Mouse (Mus musculus): ENCODE measurements around the gene Iqgap2. TPM values are rescaled to one million over a fixed set of nuclear protein-coding genes. Genes with fewer than 3 reads are reported as not detected.

The Iqgap2 gene
- polyA plus RNA-seq, 1 experiment from 2014 or later, result 4.2 TPM

DNA sequence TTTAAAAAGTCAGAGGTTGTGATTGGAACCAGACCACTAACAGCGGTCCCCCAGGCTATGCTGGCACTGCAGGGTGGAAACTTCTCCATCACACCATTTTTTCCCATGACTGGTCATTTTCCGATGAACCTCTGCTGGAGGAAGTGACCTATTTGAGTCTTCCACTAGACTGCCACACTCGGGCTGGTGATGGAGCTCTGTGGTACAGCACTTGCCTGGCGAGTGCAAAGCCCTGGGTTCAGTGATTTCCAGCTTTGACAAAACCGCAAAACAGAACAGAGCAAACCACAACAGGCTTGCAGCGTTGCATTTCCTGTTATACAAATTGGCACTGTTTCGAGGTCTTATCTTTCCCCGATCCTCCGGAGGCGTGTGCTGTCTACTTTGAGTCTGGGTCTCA, 298.9 kb downstream of the Iqgap2 start:
- Histone ChIP-seq H3K9me3 (replicated peaks; ENCODE audit: control insufficient read depth, low read length) (no peaks in the 10 kb centered on the region), H3K4me2 (ENCODE audit: low read length) (no peak overlapping the region), H3K9ac (ENCODE audit: low read length) (no peak overlapping the region), H3K27ac (ENCODE audit: low read depth, low read length) (no peak overlapping the region), H3K4me3 (ENCODE audit: low read depth, low read length) (no peak overlapping the region), H3K4me1 (ENCODE audit: control insufficient read depth, insufficient read depth, low read length) (no peaks in the 10 kb centered on the region), H3K27me3 (replicated peaks; ENCODE audit: control insufficient read depth, insufficient read depth, low read length) (no peaks in the 10 kb centered on the region), H3K36me3 (ENCODE audit: control insufficient read depth, insufficient read depth, low read length) (no peaks in the 10 kb centered on the region)
- no peak for DNase-seq (ENCODE audit: low spot score)
- no peak for ATAC-seq
- WGBS, result 91% methylated on average over 10 of the region's 10 CpGs

DNA sequence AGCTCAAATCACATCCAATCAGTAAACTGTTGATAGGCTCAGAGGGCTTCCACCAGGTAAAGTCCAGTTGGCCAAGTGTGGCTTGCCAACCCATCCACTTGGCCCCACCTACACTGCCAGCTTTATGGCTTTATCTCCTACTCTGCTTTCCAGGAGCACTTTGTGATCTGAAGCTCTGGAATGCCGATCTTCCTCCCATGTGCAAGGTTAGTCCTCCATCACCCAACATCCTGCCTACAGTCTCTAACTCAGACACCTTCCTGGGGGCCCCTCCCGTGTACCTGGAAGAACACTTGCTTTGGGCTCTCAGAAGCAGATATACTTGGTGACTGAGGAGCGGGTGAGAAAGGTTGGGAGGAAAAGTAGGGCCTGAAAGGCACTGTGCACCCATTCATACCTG, 300.1 kb downstream of the Iqgap2 start:
- H3K4me1 ChIP-seq (ENCODE audit: control insufficient read depth, insufficient read depth, low read length), result no peaks in the 10 kb centered on the region
- no peaks in the 10 kb centered on the region for H3K36me3 ChIP-seq (ENCODE audit: control insufficient read depth, insufficient read depth, low read length)
- H3K9me3 ChIP-seq (replicated peaks; ENCODE audit: control insufficient read depth, low read length), result no peaks in the 10 kb centered on the region
- DNase-seq (ENCODE audit: low spot score) (no peak), ATAC-seq (no peak)
- no peak overlapping the region for H3K27ac ChIP-seq (ENCODE audit: low read depth, low read length)
- no peak overlapping the region for H3K9ac ChIP-seq (ENCODE audit: low read length)
- no peak overlapping the region for H3K4me2 ChIP-seq (ENCODE audit: low read length)
- H3K27me3 ChIP-seq (replicated peaks; ENCODE audit: control insufficient read depth, insufficient read depth, low read length), result no peaks in the 10 kb centered on the region
- no peak overlapping the region for H3K4me3 ChIP-seq (ENCODE audit: low read depth, low read length)
- WGBS, result 93% methylated on average over 3 of the region's 3 CpGs

GRCm38 (mm10) chr13:95587628-95588027, 304.1 kb downstream of the Iqgap2 start:
- 90% methylated on average over 4 of the region's 4 CpGs for WGBS
- H3K4me2 ChIP-seq (ENCODE audit: low read length), result no peak overlapping the region
- ATAC-seq (no peak), DNase-seq (ENCODE audit: low spot score) (no peak)
- no peaks in the 10 kb centered on the region for H3K27me3 ChIP-seq (replicated peaks; ENCODE audit: control insufficient read depth, insufficient read depth, low read length)
- H3K4me3 ChIP-seq (ENCODE audit: low read depth, low read length), result no peak overlapping the region
- H3K4me1 ChIP-seq (ENCODE audit: control insufficient read depth, insufficient read depth, low read length), result peaks cover 6% of the 10 kb centered on the region; the same call in 1 of the 2 replicates
- no peaks in the 10 kb centered on the region for H3K9me3 ChIP-seq (replicated peaks; ENCODE audit: control insufficient read depth, low read length)
- H3K36me3 ChIP-seq (ENCODE audit: control insufficient read depth, insufficient read depth, low read length), result no peaks in the 10 kb centered on the region
- H3K9ac ChIP-seq (ENCODE audit: low read length), result no peak overlapping the region
- H3K27ac ChIP-seq (ENCODE audit: low read depth, low read length), result no peak overlapping the region

DNA sequence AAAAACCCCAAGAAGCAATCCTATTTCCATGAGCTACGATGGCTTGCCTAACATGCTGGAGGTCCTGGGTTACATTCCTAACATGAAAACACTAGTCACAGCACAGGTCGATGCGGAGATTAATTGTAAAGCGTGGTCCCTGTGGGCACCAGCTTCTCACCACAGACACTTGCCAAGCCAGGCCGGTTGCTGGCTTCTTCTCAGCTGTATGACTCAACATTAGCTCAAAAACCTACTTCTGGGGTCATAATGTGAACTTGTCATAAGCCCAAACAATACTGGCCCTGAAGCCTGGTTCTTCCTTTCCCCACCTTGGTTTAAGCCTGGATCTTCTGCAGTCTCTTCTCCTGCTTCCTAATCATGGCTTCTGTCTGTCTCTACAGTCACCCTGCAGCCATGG, 306.8 kb downstream of the Iqgap2 start:
- Histone ChIP-seq H3K27ac (ENCODE audit: low read depth, low read length) (no peak overlapping the region), H3K36me3 (ENCODE audit: control insufficient read depth, insufficient read depth, low read length) (no peaks in the 10 kb centered on the region), H3K4me1 (ENCODE audit: control insufficient read depth, insufficient read depth, low read length) (peaks cover 6% of the 10 kb centered on the region; the same call in 1 of the 2 replicates), H3K27me3 (replicated peaks; ENCODE audit: control insufficient read depth, insufficient read depth, low read length) (no peaks in the 10 kb centered on the region), H3K9ac (ENCODE audit: low read length) (no peak overlapping the region), H3K4me2 (ENCODE audit: low read length) (no peak overlapping the region), H3K4me3 (ENCODE audit: low read depth, low read length) (no peak overlapping the region), H3K9me3 (replicated peaks; ENCODE audit: control insufficient read depth, low read length) (no peaks in the 10 kb centered on the region)
- DNase-seq (ENCODE audit: low spot score) (no peak), ATAC-seq (no peak)
- WGBS, result 91% methylated on average over 5 of the region's 5 CpGs

DNA sequence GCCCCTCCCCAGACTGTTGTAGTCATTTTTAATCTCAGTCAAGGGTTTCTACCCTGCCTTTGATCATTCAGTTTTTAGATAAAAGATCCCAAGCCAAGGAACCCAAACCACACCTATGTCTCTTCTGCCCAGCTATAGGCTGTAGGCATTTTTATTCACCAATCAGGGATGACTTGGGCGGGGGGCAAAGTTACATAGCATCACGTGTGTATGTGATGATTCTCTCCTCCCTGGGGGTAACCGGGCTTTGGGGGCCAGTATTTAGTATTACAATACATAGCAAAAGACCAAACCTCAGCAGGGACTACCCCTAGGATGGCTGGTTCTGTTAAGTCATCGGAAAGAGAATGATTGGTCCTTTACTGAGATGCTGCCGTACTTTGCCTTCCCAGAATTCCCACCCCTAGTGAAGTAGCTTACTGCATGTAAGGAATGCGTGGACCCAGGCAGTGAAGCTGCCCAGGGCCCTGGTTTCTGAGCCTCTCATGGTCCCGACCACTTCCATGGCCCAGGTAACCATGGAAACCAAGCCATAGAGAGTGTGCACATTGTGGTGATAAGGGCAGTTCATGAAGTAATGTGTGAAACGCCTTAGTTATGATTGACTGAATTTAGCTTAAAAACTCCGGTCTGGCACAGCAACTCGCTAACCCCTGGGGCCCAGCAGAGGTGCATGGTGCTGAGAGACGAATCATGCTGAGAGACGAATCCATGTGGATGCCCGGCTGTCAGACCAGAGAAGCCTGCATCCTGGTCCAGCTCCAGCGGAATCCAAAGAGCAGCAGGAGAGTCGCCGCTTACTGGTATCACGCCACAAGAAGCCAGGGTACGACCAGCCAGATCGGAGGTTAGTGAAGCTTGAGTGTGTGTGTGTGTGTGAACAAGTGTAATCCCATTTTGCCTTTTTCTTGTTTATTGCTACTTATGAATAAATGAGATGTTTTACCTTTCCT, 308.2 kb downstream of the Iqgap2 start:
- 69% methylated on average over 19 of the region's 19 CpGs for WGBS
- ATAC-seq (no peak), DNase-seq (ENCODE audit: low spot score) (peak; percentile 51)
- peaks cover 6% of the 10 kb centered on the region; the same call in 1 of the 2 replicates for H3K4me1 ChIP-seq (ENCODE audit: control insufficient read depth, insufficient read depth, low read length)
- no peak overlapping the region for H3K4me3 ChIP-seq (ENCODE audit: low read depth, low read length)
- H3K36me3 ChIP-seq (ENCODE audit: control insufficient read depth, insufficient read depth, low read length), result no peaks in the 10 kb centered on the region
- H3K27ac ChIP-seq (ENCODE audit: low read depth, low read length), result no peak overlapping the region
- no peaks in the 10 kb centered on the region for H3K9me3 ChIP-seq (replicated peaks; ENCODE audit: control insufficient read depth, low read length)
- no peak overlapping the region for H3K4me2 ChIP-seq (ENCODE audit: low read length)
- no peak overlapping the region for H3K9ac ChIP-seq (ENCODE audit: low read length)
- H3K27me3 ChIP-seq (replicated peaks; ENCODE audit: control insufficient read depth, insufficient read depth, low read length), result no peaks in the 10 kb centered on the region

DNA sequence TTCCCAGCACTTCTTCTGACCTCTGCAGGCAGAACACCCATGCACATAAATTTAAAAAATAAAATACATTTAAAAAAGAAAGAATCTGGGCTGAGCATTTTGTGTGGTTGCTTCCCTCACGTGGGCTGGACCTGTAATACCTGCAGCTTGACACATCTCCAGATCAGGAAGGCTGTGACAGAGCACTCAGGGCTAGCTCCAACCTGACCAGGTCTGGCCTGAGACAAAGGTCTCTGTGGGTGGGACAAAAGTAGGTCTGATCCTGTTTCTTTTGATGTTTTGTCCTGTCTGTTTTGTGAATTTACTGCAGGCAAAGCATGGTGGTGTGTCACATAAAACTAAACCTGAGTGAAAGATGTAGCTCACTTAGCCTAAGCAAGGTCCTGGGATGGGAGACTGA, 309.9 kb downstream of the Iqgap2 start:
- DNase-seq (ENCODE audit: low spot score) (no peak), ATAC-seq (no peak)
- WGBS, result 53% methylated on average over 1 of the region's 1 CpGs
- H3K9ac ChIP-seq (ENCODE audit: low read length), result no peak overlapping the region
- no peaks in the 10 kb centered on the region for H3K36me3 ChIP-seq (ENCODE audit: control insufficient read depth, insufficient read depth, low read length)
- no peak overlapping the region for H3K4me3 ChIP-seq (ENCODE audit: low read depth, low read length)
- peaks cover 6% of the 10 kb centered on the region; the same call in 1 of the 2 replicates for H3K4me1 ChIP-seq (ENCODE audit: control insufficient read depth, insufficient read depth, low read length)
- no peaks in the 10 kb centered on the region for H3K9me3 ChIP-seq (replicated peaks; ENCODE audit: control insufficient read depth, low read length)
- H3K27me3 ChIP-seq (replicated peaks; ENCODE audit: control insufficient read depth, insufficient read depth, low read length), result no peaks in the 10 kb centered on the region
- H3K4me2 ChIP-seq (ENCODE audit: low read length), result no peak overlapping the region
- H3K27ac ChIP-seq (ENCODE audit: low read depth, low read length), result no peak overlapping the region

DNA sequence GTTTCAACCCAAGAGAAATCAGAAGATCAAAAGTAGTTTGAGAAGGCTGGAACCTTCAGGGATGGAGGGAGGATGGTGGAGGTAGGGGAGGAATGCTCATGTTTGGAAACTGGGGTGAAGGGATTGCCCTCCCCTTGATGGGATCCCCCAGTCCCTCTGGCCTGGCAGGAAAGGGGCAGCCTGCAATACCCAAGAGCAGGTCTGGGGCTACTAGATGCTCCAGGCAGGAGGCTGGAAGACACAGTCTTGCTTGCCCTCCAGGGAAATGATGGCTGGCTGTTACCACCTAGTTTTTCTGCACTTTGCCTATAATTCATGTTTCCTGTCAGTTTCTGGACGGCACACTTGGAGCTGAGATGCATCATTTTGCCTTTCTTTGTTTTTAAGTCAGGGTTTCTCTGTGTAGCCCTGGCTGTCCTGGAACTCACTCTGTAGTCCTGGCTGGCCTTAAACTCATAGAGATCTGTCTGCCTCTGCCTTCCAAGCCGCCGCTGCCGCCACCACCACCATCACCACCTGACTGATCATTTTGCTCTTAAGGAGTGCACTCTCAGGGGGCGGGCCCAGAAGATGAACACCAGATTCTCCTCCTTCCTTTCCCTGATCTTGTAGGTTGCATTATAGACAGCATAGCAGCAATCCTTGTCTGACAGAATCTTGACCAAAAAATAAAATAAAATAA, 313.6 kb downstream of the Iqgap2 start:
- H3K27ac ChIP-seq (ENCODE audit: low read depth, low read length), result no peak overlapping the region
- H3K27me3 ChIP-seq (replicated peaks; ENCODE audit: control insufficient read depth, insufficient read depth, low read length), result no peaks in the 10 kb centered on the region
- no peak overlapping the region for H3K9ac ChIP-seq (ENCODE audit: low read length)
- H3K4me2 ChIP-seq (ENCODE audit: low read length), result no peak overlapping the region
- no peaks in the 10 kb centered on the region; the same call in 1 of the 2 replicates for H3K4me1 ChIP-seq (ENCODE audit: control insufficient read depth, insufficient read depth, low read length)
- DNase-seq (ENCODE audit: low spot score) (no peak), ATAC-seq (no peak)
- H3K9me3 ChIP-seq (replicated peaks; ENCODE audit: control insufficient read depth, low read length), result no peaks in the 10 kb centered on the region
- H3K4me3 ChIP-seq (ENCODE audit: low read depth, low read length), result no peak overlapping the region
- 93% methylated on average over 5 of the region's 5 CpGs for WGBS
- H3K36me3 ChIP-seq (ENCODE audit: control insufficient read depth, insufficient read depth, low read length), result no peaks in the 10 kb centered on the region

Data from forebrain, embryonic 14.5 days (tissue).